In the genomic region with DNA sequence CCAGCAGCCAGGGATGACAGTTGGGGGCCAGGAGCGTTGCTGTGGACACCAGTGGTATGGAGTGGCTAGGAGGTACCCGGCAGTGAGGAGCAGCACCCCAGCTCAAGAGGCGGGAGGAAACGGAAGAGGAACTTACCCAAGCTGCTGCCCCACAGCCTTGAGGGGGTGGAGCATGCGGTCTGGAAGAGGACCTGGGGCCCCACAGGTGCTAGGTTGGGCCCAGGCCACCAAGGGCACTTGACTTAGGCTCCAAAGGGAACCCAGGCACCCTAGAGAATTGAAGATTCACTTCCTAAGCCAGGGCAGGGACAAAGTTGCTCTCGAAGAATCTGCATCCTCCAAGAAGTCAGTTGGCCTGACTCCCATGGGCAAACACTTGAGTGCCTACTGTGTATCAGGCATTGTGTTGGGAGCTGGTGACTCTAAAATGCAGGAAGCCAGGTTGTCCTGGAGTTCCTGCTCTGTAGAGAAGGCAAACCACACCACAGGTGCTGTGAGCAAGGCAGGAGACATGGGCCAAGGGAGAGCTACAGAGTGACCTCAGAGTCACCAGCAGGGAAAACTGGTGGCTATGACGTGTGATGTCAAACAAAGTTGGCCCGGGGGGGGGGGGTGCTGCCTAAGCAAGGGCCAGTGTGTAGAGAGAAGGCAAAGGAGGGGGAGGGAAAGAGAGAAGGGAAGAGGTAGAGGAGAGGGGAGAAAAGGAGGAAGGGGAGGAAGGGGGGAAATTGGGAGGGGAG, we compare ENCODE assay signal across 8 mouse cellular contexts. TPM values are rescaled to one million over a fixed set of nuclear protein-coding genes. Genes with fewer than 3 reads are reported as not detected.
DNase-seq lines count a peak whose midpoint lies in the region; ATAC-seq lines count a peak whose summit lies in the region.

A gene (minus strand): TSS at position 126 of the 740 bp plus-strand sequence.

- no peak for ATAC-seq in heart, embryonic 13.5 days (ENCODE audit: extremely low read depth, insufficient number of reproducible peaks, low FRiP score, low TSS enrichment)
- ATAC-seq in lung, embryonic 15.5 days (ENCODE audit: borderline replicate concordance, extremely low read depth, low FRiP score, low TSS enrichment), result no peak
- ATAC-seq in stomach, embryonic 15.5 days (ENCODE audit: insufficient read depth, low FRiP score, low read depth), result peak; percentile 32

- peak; percentile 35 for DNase-seq in gastrocnemius, postnatal 25 days
- no peak for DNase-seq in gastrocnemius, adult 18-20 months (ENCODE audit: low spot score)
- DNase-seq in cerebellum, adult 9-10 months, result no peak
- DNase-seq in urinary bladder, postnatal 25 days (ENCODE audit: low spot score), result no peak
- no peak for DNase-seq in kidney, adult 9 months

- H3K36me3 ChIP-seq in heart, embryonic 13.5 days, result no peaks in the 10 kb centered on the region
- no peaks in the 10 kb centered on the region for H3K36me3 ChIP-seq in lung, embryonic 15.5 days
- H3K36me3 ChIP-seq in stomach, embryonic 15.5 days, result no peaks in the 10 kb centered on the region

- H3K4me1 ChIP-seq in heart, embryonic 13.5 days, result peaks cover 19% of the 10 kb centered on the region
- H3K4me1 ChIP-seq in lung, embryonic 15.5 days, result no peaks in the 10 kb centered on the region
- H3K4me1 ChIP-seq in stomach, embryonic 15.5 days, result no peaks in the 10 kb centered on the region

- no peaks in the 10 kb centered on the region for H3K9me3 ChIP-seq in heart, embryonic 13.5 days
- no peaks in the 10 kb centered on the region for H3K9me3 ChIP-seq in lung, embryonic 15.5 days
- no peaks in the 10 kb centered on the region for H3K9me3 ChIP-seq in stomach, embryonic 15.5 days

- WGBS in heart, embryonic 13.5 days, result 72% methylated on average over 8 of the region's 8 CpGs
- WGBS in lung, embryonic 15.5 days, result 49% methylated on average over 8 of the region's 8 CpGs
- 67% methylated on average over 8 of the region's 8 CpGs for WGBS in stomach, embryonic 15.5 days

- H3K27me3 ChIP-seq in heart, embryonic 13.5 days (replicated peaks), result 0 out of 2 replicates have a peak, but pooled peaks cover 5% of the 10 kb centered on the region
- no peaks in the 10 kb centered on the region for H3K27me3 ChIP-seq in lung, embryonic 15.5 days
- no peaks in the 10 kb centered on the region for H3K27me3 ChIP-seq in stomach, embryonic 15.5 days (replicated peaks)

- peak within 1 kb of the TSS; percentile 47 for H3K4me2 ChIP-seq in heart, embryonic 13.5 days
- no peak within 1 kb of the TSS for H3K4me2 ChIP-seq in lung, embryonic 15.5 days
- no peak within 1 kb of the TSS for H3K4me2 ChIP-seq in stomach, embryonic 15.5 days

- H3K4me3 ChIP-seq in heart, embryonic 13.5 days, result peak within 1 kb of the TSS; percentile 11; the same call in 1 of the 2 replicates
- H3K4me3 ChIP-seq in lung, embryonic 15.5 days, result no peak within 1 kb of the TSS
- peak within 1 kb of the TSS; percentile 15 for H3K4me3 ChIP-seq in stomach, embryonic 15.5 days (replicated peaks)

- H3K9ac ChIP-seq in heart, embryonic 13.5 days, result peak within 1 kb of the TSS; percentile 41
- H3K9ac ChIP-seq in lung, embryonic 15.5 days, result no peak within 1 kb of the TSS
- H3K9ac ChIP-seq in stomach, embryonic 15.5 days, result no peak within 1 kb of the TSS

- H3K27ac ChIP-seq in heart, embryonic 13.5 days (replicated peaks), result peak within 1 kb of the TSS; percentile 58
- H3K27ac ChIP-seq in lung, embryonic 15.5 days, result no peak within 1 kb of the TSS
- no peak within 1 kb of the TSS for H3K27ac ChIP-seq in stomach, embryonic 15.5 days

RNA-seq across cellular contexts. Expression of the gene that starts here (rescaled TPM):
- 1 to 10 TPM in 1 of 2 experiments, under 1 TPM in 1; 0.43 to 3.4 TPM for total RNA-seq in gastrocnemius, postnatal 25 days (2021)
- 1 to 10 TPM in 1 of 2 experiments, under 1 TPM in 1; 0.96 to 1.8 TPM for total RNA-seq in gastrocnemius, adult 18-20 months (2021)
- polyA plus RNA-seq in heart, embryonic 13.5 days (2015; fragmentation: Nextera tagmentation; extraction: Ambion mirVana), result 7.6 and 8.9 TPM in 2 replicates
- polyA plus RNA-seq in lung, embryonic 15.5 days (2015; fragmentation: Nextera tagmentation; extraction: Ambion mirVana), result 17.5 and 27.3 TPM in 2 replicates
- polyA plus RNA-seq in stomach, embryonic 15.5 days (2015; fragmentation: Nextera tagmentation; extraction: Ambion mirVana), result 26.5 and 36.5 TPM in 2 replicates
